Mouse (Mus musculus) CH12.LX (cell line): ENCODE data around the gene Nmt2. TPM values are rescaled to one million over a fixed set of nuclear protein-coding genes. Genes with fewer than 3 reads are reported as not detected.

Experiments
- DNase-seq: peaks from one replicate; pipeline ENCODE4 v3.0.0-alpha.2; 2013; ENCODE audit errors: extremely low read depth
- H3K27ac ChIP-seq: 2 replicates; pipeline ENCODE4 v1.5.1; 2012; ENCODE audit warnings: low read depth, mild to moderate bottlenecking, control low read depth, moderate library complexity; ENCODE audit not compliant: insufficient read depth
- H3K27me3 ChIP-seq: replicated peaks from 2 replicates; pipeline ENCODE3; 2012; ENCODE audit warnings: inconsistent platforms
- H3K36me3 ChIP-seq, 2 experiments: replicated peaks in 1 of 2; 2 replicates each; pipeline versions ENCODE3 to v1.6.1; 2012; ENCODE audit warnings: inconsistent platforms in 1 of 2, low read length in 1 of 2, mild to moderate bottlenecking in 1 of 2, mixed read lengths in 1 of 2, moderate library complexity in 1 of 2; ENCODE audit not compliant: control insufficient read depth in 1 of 2, insufficient read depth in 1 of 2
- H3K4me1 ChIP-seq, 2 experiments: 2 replicates each; pipeline ENCODE4 v1.6.1; 2012; ENCODE audit warnings: inconsistent platforms in 1 of 2, moderate library complexity in 1 of 2; ENCODE audit not compliant: insufficient read depth in 2 of 2, control insufficient read depth in 1 of 2
- H3K4me2 ChIP-seq: 2 replicates; pipeline ENCODE4 v1.6.1; 2012; ENCODE audit warnings: low read depth, mild to moderate bottlenecking, control low read depth; ENCODE audit not compliant: poor library complexity, insufficient read depth, severe bottlenecking
- H3K4me3 ChIP-seq, 3 experiments: fragments of 150-350 bp in 1 of 3; sonication (generic) in 1 of 3; replicated peaks in 1 of 3; 2 replicates each; pipeline versions ENCODE3 to v1.5.1; 2011 to 2012; ENCODE audit warnings: low read depth in 2 of 3, low read length in 2 of 3, mild to moderate bottlenecking in 2 of 3, moderate library complexity in 2 of 3, control low read depth in 1 of 3, improper control_type of control experiment in 1 of 3, inconsistent platforms in 1 of 3, mixed read lengths in 1 of 3; ENCODE audit not compliant: poor library complexity in 1 of 3
- H3K79me2 ChIP-seq: replicated peaks from 2 replicates; pipeline ENCODE4 v1.6.1; 2012; ENCODE audit warnings: mild to moderate bottlenecking, moderate library complexity; ENCODE audit not compliant: control insufficient read depth, poor library complexity, insufficient read depth, severe bottlenecking; ENCODE audit errors: extremely low read depth
- H3K9ac ChIP-seq: 2 replicates; pipeline ENCODE4 v1.6.1; 2012; ENCODE audit warnings: low read depth, mild to moderate bottlenecking, control low read depth, moderate library complexity; ENCODE audit not compliant: insufficient read depth
- H3K9me3 ChIP-seq: replicated peaks from 2 replicates; pipeline ENCODE3; 2012; ENCODE audit warnings: low read length, inconsistent platforms, mixed read lengths
- BHLHE40 ChIP-seq: IDR thresholded peaks from 2 replicates; pipeline ENCODE4 v1.6.1; 2011; ENCODE audit warnings: mild to moderate bottlenecking, low read depth, low read length, improper control_type of control experiment
- CTCF ChIP-seq, 2 experiments: IDR thresholded peaks in 1 of 2; conservative IDR thresholded peaks in 1 of 2; 2 replicates each; pipeline ENCODE4 v1.5.1; 2011 to 2012; ENCODE audit warnings: low read depth in 2 of 2, low read length in 2 of 2, improper control_type of control experiment in 1 of 2, inconsistent platforms in 1 of 2, mild to moderate bottlenecking in 1 of 2, moderate library complexity in 1 of 2
- E2F4 ChIP-seq: IDR thresholded peaks from 2 replicates; pipeline ENCODE4 v1.6.1; 2011; ENCODE audit warnings: low read depth, low read length, improper control_type of control experiment; ENCODE audit not compliant: insufficient replicate concordance
- ETS1 ChIP-seq: conservative IDR thresholded peaks from 2 replicates; pipeline ENCODE4 v1.6.1; 2012; ENCODE audit warnings: low read depth, mild to moderate bottlenecking, inconsistent platforms, low read length, improper control_type of control experiment, moderate library complexity
- GABPA ChIP-seq: IDR thresholded peaks from 2 replicates; pipeline ENCODE4 v1.6.1; 2012; ENCODE audit warnings: low read depth, low read length, improper control_type of control experiment, inconsistent platforms; ENCODE audit not compliant: insufficient replicate concordance
- HCFC1 ChIP-seq: IDR thresholded peaks from 2 replicates; pipeline ENCODE4 v1.6.1; 2012; ENCODE audit warnings: low read depth, mild to moderate bottlenecking, inconsistent platforms, low read length, improper control_type of control experiment
- JUN ChIP-seq: IDR thresholded peaks from 2 replicates; pipeline ENCODE4 v1.6.1; 2011; ENCODE audit warnings: low read depth, mild to moderate bottlenecking, low read length, improper control_type of control experiment, moderate library complexity; ENCODE audit not compliant: insufficient read depth
- JUND ChIP-seq: conservative IDR thresholded peaks from 2 replicates; pipeline ENCODE4 v1.6.1; 2011; ENCODE audit warnings: low read depth, low read length, improper control_type of control experiment
- KAT2A ChIP-seq: IDR thresholded peaks from 2 replicates; pipeline ENCODE4 v1.6.1; 2012; ENCODE audit warnings: low read length, improper control_type of control experiment, inconsistent platforms; ENCODE audit not compliant: insufficient replicate concordance
- MAFK ChIP-seq: IDR thresholded peaks from 2 replicates; pipeline ENCODE4 v1.6.1; 2011; ENCODE audit warnings: low read length, improper control_type of control experiment; ENCODE audit not compliant: insufficient replicate concordance
- MAX ChIP-seq: IDR thresholded peaks from 2 replicates; pipeline ENCODE4 v1.6.1; 2011; ENCODE audit warnings: low read length, improper control_type of control experiment
- MAZ ChIP-seq: IDR thresholded peaks from 2 replicates; pipeline ENCODE4 v1.6.1; 2012; ENCODE audit warnings: low read depth, mild to moderate bottlenecking, inconsistent platforms, low read length, improper control_type of control experiment, moderate library complexity
- MXI1 ChIP-seq: IDR thresholded peaks from 2 replicates; pipeline ENCODE4 v1.6.1; 2011; ENCODE audit warnings: mild to moderate bottlenecking, low read depth, low read length, improper control_type of control experiment
- NELFE ChIP-seq: IDR thresholded peaks from 2 replicates; pipeline ENCODE4 v1.6.1; 2011; ENCODE audit warnings: low read depth, low read length, improper control_type of control experiment
- NRF1 ChIP-seq: IDR thresholded peaks from 2 replicates; pipeline ENCODE4 v1.6.1; 2014; ENCODE audit warnings: low read depth, mild to moderate bottlenecking, inconsistent platforms, low read length, improper control_type of control experiment, moderate library complexity
- PAX5 ChIP-seq: IDR thresholded peaks from 2 replicates; pipeline ENCODE4 v1.6.1; 2012; ENCODE audit warnings: low read length, inconsistent platforms, mixed read lengths
- POLR2A ChIP-seq: IDR thresholded peaks from 2 replicates; pipeline ENCODE4 v1.6.1; 2011; ENCODE audit warnings: low read depth, mild to moderate bottlenecking, improper control_type of control experiment, low read length
- POLR2AphosphoS2 ChIP-seq: IDR thresholded peaks from 2 replicates; pipeline ENCODE4 v1.6.1; 2011; ENCODE audit warnings: low read depth, low read length, improper control_type of control experiment
- SIN3A ChIP-seq: IDR thresholded peaks from 2 replicates; pipeline ENCODE4 v1.6.1; 2012; ENCODE audit warnings: low read length, improper control_type of control experiment, inconsistent platforms
- TBP ChIP-seq: conservative IDR thresholded peaks from 2 replicates; pipeline ENCODE4 v1.6.1; 2011; ENCODE audit warnings: low read depth, low read length, improper control_type of control experiment
- TCF12 ChIP-seq: IDR thresholded peaks from 2 replicates; pipeline ENCODE4 v1.6.1; 2014; ENCODE audit warnings: low read depth, mild to moderate bottlenecking, inconsistent platforms, low read length, improper control_type of control experiment
- UBTF ChIP-seq: IDR thresholded peaks from 2 replicates; pipeline ENCODE4 v1.6.1; 2012; ENCODE audit warnings: low read depth, mild to moderate bottlenecking, inconsistent platforms, low read length, improper control_type of control experiment, moderate library complexity
- USF2 ChIP-seq: conservative IDR thresholded peaks from 2 replicates; pipeline ENCODE4 v1.6.1; 2011; ENCODE audit warnings: low read depth, low read length, improper control_type of control experiment
- ZKSCAN1 ChIP-seq: IDR thresholded peaks from 2 replicates; pipeline ENCODE4 v1.6.1; 2012; ENCODE audit warnings: low read depth, inconsistent platforms, low read length, improper control_type of control experiment, borderline replicate concordance
- ZMIZ1 ChIP-seq: IDR thresholded peaks from 2 replicates; pipeline ENCODE4 v1.6.1; 2012; ENCODE audit warnings: low read depth, mild to moderate bottlenecking, inconsistent platforms, low read length, improper control_type of control experiment
- dilution Hi-C: fragments of 300-500 bp; cut with MboI; formaldehyde crosslinking; loops from 2 replicates; pipeline ENCODE4 v1.14.3; 2020; ENCODE audit warnings: low sequenced_read_pairs; ENCODE audit not compliant: extremely low pct_unique_long_range_greater_than_20kb, extremely low pct_ligation_motif_present
- in situ Hi-C: fragments of 300-500 bp; cut with MboI; formaldehyde crosslinking; loops from 3 replicates; pipeline ENCODE4 v1.14.3; 2019; ENCODE audit warnings: low sequenced_read_pairs, low pct_ligation_motif_present, low pct_unique_long_range_greater_than_20kb, mixed read lengths
- polyA plus RNA-seq: library from polyadenylated mRNA; unstranded; fragments of >175 nt; gene quantifications from 2 replicates; pipeline ENCODE4 v1.2.1, GENCODE M21; 2012; ENCODE audit warnings: low read depth; ENCODE audit not compliant: insufficient read length
- total RNA-seq, 2 experiments: library from RNA; depleted of rRNA; stranded (reverse); fragments of 300-350 nt in 1 of 2; fragments of >200 nt in 1 of 2; gene quantifications; 2 replicates each; pipeline ENCODE4 v1.2.3; 2012 to 2014

The Nmt2 gene
- total and polyA plus RNA-seq, 3 experiments: 10.0 to 15.9 (median 15.6) TPM

DNA sequence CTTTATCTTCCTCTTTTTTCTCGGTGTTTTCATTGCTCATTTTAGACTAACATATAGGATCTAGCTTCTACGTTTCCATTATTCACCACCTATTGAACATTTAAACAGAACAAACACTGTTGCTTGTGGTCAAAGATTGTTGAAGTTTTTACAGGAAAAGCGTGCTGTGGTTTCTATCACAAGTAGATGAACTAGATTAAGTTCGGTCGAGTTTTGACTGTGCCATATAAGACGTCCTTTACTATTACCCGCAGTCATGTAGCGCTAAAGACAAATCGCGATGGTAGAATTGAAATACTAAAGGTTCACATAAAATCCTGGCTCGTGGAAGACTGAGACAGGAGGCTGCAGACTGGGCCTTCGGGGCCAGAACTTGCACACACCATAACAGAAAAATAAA is 49.7 kb downstream of the Nmt2 start:
- no peak for DNase-seq

DNA sequence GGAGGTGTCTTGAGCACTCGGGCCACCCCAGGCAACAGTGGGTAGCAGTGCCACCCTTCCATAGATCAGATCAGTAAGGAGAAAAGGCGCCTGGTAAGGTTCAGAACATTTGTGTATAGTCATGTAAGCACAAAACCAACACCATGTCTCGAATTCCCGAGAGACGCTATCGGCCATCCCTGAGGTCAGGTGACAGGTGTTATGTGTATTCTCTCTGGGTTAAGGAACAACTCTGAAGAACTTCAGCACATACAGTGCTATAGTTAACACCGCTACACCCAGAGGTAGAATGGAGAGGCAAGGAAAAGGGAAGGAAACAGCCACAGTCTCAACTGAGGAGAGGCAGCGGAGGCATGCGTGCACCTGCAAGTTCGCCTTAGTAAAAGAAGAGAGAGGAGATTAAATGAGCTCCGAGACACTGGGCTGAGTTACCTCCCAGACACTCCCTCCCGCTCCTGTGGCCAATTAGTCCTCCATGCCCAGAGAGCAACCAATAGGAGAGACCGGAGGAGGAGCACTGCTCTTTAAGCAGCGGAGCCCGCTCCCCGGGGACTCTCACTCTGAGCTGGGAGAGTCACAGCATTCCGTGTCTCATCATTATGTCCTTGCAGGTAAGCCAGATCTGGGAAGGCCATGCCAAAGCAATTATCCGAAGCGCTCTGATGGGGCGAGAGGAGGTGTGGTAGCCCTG is 51.7 kb downstream of the Nmt2 start, which contains the start of gene Acbd7:
Gene Acbd7 (plus strand): TSS at position 558 of the 691 bp plus-strand sequence.
- peak within 1 kb of the TSS in 2 of 3 experiments; percentile 19 to 45 for H3K4me3 ChIP-seq
- H3K4me2 ChIP-seq: peak within 1 kb of the TSS; percentile 95
- no peaks in the 10 kb centered on the region for H3K36me3 ChIP-seq
- peaks cover 15% of the 10 kb centered on the region for H3K79me2 ChIP-seq
- TF ChIP-seq KAT2A (no peak), NRF1 (0 out of 2 replicates have a peak, but pooled peaks have one; percentile 12), USF2 (no peak), POLR2A (peak; percentile 43), BHLHE40 (peak; percentile 12; the same call in 1 of the 2 replicates), TBP (0 out of 2 replicates have a peak, but pooled peaks have one; percentile 27), PAX5 (no peak)
- H3K27ac ChIP-seq: no peak within 1 kb of the TSS
- peaks cover 7 to 17% of the 10 kb centered on the region in 2 experiments for H3K4me1 ChIP-seq
- peak; percentile 61 for DNase-seq
- no peaks in the 10 kb centered on the region for H3K9me3 ChIP-seq
- in situ Hi-C loops (no loop called here), dilution Hi-C loops (no loop called here)
- H3K9ac ChIP-seq: no peak within 1 kb of the TSS
- no peaks in the 10 kb centered on the region for H3K27me3 ChIP-seq

More for the DNA sequence above, 49.7 kb downstream of the Nmt2 start:
- TF ChIP-seq JUND: no peak
- no peak for TF ChIP-seq POLR2A
- no peak for TF ChIP-seq TCF12
- no peak for TF ChIP-seq ZMIZ1
- TF ChIP-seq TBP: no peak
- TF ChIP-seq POLR2AphosphoS2: no peak
- TF ChIP-seq MAZ: no peak
- TF ChIP-seq NELFE: no peak
- no peak for TF ChIP-seq E2F4
- no peak for TF ChIP-seq GABPA
- TF ChIP-seq JUN: no peak
- no peak for TF ChIP-seq MXI1
- TF ChIP-seq ETS1: no peak
- TF ChIP-seq MAFK: no peak
- TF ChIP-seq UBTF: no peak
- TF ChIP-seq MAX: no peak
- TF ChIP-seq ZKSCAN1: no peak
- no peak for TF ChIP-seq HCFC1
- TF ChIP-seq CTCF (conservative IDR thresholded peaks at IDR 0.05 in 1 of 2, IDR thresholded peaks at IDR 0.05 in 1 of 2; ENCODE audit: low read depth in 2 of 2, low read length in 2 of 2): no peak
- TF ChIP-seq SIN3A: no peak
- Histone ChIP-seq H3K4me2 (no peak overlapping the region), H3K9me3 (no peaks in the 10 kb centered on the region), H3K4me3 (no peak overlapping the region), H3K27ac (no peak overlapping the region), H3K79me2 (peaks cover 25% of the 10 kb centered on the region), H3K27me3 (no peaks in the 10 kb centered on the region), H3K9ac (no peak overlapping the region), H3K4me1 (peaks cover 7 to 34% of the 10 kb centered on the region in 2 experiments), H3K36me3 (peaks cover 5 to 12% of the 10 kb centered on the region in 2 experiments)
- dilution Hi-C loops (no loop called here), in situ Hi-C loops (no loop called here)
